Mouse (Mus musculus) C2C12 (cell line): ENCODE data around the gene Cyp4x1.

Source experiments
- CTCF ChIP-seq: IDR thresholded peaks from one replicate; pipeline ENCODE4 v1.5.1; 2011; ENCODE audit not compliant: control insufficient read depth, insufficient read depth, insufficient read length
- MYOD1 ChIP-seq: IDR thresholded peaks from one replicate; pipeline ENCODE4 v1.6.1; 2011; ENCODE audit warnings: low read depth; ENCODE audit not compliant: control insufficient read depth, insufficient read length
- MYOG ChIP-seq: IDR thresholded peaks from one replicate; pipeline ENCODE4 v1.6.1; 2011; ENCODE audit not compliant: control insufficient read depth, insufficient read length; ENCODE audit errors: extremely low read depth

GRCm38 (mm10) chr4:115075204-115075915 lies 58.7 kb downstream of the Cyp4x1 start:
- TF ChIP-seq CTCF (no peak), MYOG (no peak), MYOD1 (no peak)
